Mouse (Mus musculus) heart, adult 2 months (tissue): Measurements from ENCODE around the gene Pcdh7. TPM values are rescaled to one million over a fixed set of nuclear protein-coding genes. Genes with fewer than 3 reads are reported as not detected.

Experiments used
- DNase-seq, 2 experiments: peaks; one replicate each; pipeline ENCODE4 v3.0.0; 2021
- H3K27ac ChIP-seq: fragments of 200-600 bp; 2 replicates; pipeline ENCODE4 v1.8.1; 2022
- H3K27me3 ChIP-seq: fragments of 200-500 bp; 2 replicates; pipeline ENCODE4 v1.6.1; 2012; ENCODE audit warnings: mild to moderate bottlenecking, low read length, inconsistent platforms, mixed read lengths; ENCODE audit not compliant: control insufficient read depth, insufficient read depth
- H3K36me3 ChIP-seq: fragments of 200-500 bp; 2 replicates; pipeline ENCODE4 v1.6.1; 2012; ENCODE audit warnings: low read length, inconsistent platforms; ENCODE audit not compliant: control insufficient read depth, insufficient read depth
- H3K4me1 ChIP-seq: fragments of 200-500 bp; 2 replicates; pipeline ENCODE4 v1.6.1; 2011; ENCODE audit warnings: low read length; ENCODE audit not compliant: control insufficient read depth, insufficient read depth
- H3K4me3 ChIP-seq: fragments of 200-600 bp; 2 replicates; pipeline ENCODE4 v1.8.1; 2022
- H3K79me2 ChIP-seq: fragments of 200-500 bp; replicated peaks from 2 replicates; pipeline ENCODE4 v1.6.1; 2012; ENCODE audit warnings: mild to moderate bottlenecking, inconsistent platforms, low read length, moderate library complexity, mixed read lengths; ENCODE audit not compliant: control insufficient read depth, insufficient read depth
- H3K9ac ChIP-seq: fragments of 200-500 bp; 2 replicates; pipeline ENCODE4 v1.6.1; 2012; ENCODE audit warnings: low read depth, mild to moderate bottlenecking, control low read depth, inconsistent platforms, low read length, mixed read lengths
- CTCF ChIP-seq: fragments of 200-600 bp; IDR thresholded peaks from 2 replicates; pipeline ENCODE4 v1.8.1; 2022; ENCODE audit warnings: antibody characterized with exemption, mild to moderate bottlenecking, moderate library complexity
- EP300 ChIP-seq: fragments of 200-500 bp; IDR thresholded peaks from 2 replicates; pipeline ENCODE4 v1.6.1; 2011; ENCODE audit warnings: low read depth, low read length, control low read depth; ENCODE audit not compliant: insufficient read depth
- POLR2A ChIP-seq: fragments of 200-500 bp; IDR thresholded peaks from 2 replicates; pipeline ENCODE4 v1.6.1; 2011; ENCODE audit warnings: mild to moderate bottlenecking, low read depth, low read length, control low read depth; ENCODE audit not compliant: insufficient read depth
- WGBS: fragments of 180-500 bp; shearing (Covaris S2); methylation state at CpG from one replicate; pipeline ENCODE4 v1.1.7; 2018; 5-methylcytosine and 5-hydroxymethylcytosine counted together
- intact Hi-C: fragments of 180-260 bp; cut with DNase I; formaldehyde crosslinking; loops from one replicate; pipeline ENCODE4 v1.15.1; 2025
- polyA plus RNA-seq: library from polyadenylated mRNA; depleted of rRNA; stranded (reverse); fragments of >200 nt; gene quantifications from 2 replicates; pipeline ENCODE4 v1.2.3, GENCODE M21; 2012
- total RNA-seq, 2 experiments: library from RNA; stranded (reverse); gene quantifications; 2 replicates each; pipeline ENCODE4 v1.2.3; 2021

Pcdh7 gene
- total and polyA plus RNA-seq, 3 experiments: 44.0 to 107 (median 82.7) TPM

DNA sequence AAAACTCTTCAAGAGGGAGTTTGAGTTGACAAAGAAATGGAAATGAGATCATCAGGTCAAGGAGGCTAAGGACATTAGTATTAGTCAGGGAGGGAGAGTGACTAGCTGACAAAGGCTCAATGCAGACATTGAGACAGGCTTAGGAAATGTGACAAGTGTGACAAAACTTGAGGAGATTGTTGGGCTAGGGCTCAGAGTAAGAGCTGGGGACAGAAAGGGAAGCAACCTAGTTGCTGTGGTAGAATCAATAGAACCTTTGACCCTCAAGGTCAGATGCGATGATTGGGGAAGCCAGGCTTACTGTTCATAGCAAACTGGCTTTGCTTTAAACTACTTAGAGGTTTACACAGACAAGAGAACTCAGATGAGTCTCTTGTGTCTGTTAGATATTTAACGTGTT lies 303.6 kb downstream of the Pcdh7 start:
- Histone ChIP-seq H3K27me3 (no peaks in the 10 kb centered on the region), H3K36me3 (no peaks in the 10 kb centered on the region), H3K27ac (no peak overlapping the region), H3K79me2 (no peaks in the 10 kb centered on the region), H3K4me1 (no peaks in the 10 kb centered on the region), H3K9ac (no peak overlapping the region), H3K4me3 (no peak overlapping the region)
- no peak for DNase-seq
- TF ChIP-seq CTCF: no peak
- no peak for TF ChIP-seq EP300
- no peak for TF ChIP-seq POLR2A
- WGBS: 77% methylated on average over 2 of the region's 2 CpGs
- intact Hi-C loops: no loop called here

DNA sequence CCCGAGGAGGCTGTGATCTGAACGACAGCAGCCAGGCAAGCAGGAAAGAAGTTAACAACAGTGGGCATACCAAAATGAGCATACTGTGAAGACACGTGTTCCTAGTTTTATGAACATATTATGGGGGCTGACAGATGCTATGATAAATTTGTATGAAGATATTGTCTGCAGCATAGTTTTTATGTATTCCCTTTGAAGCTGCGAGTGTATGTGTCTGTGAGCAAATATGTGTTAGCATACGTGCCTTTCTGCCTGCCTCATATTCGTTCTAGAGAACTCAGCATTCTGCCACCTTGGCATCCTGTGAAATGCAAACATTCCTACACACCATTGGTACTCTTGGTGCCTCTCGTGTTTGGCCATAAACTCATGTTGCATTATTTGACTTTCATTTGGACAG lies 307.4 kb downstream of the Pcdh7 start:
- no peak for DNase-seq
- H3K36me3 ChIP-seq: no peaks in the 10 kb centered on the region
- no peak overlapping the region for H3K9ac ChIP-seq
- H3K27me3 ChIP-seq: no peaks in the 10 kb centered on the region
- 79% methylated on average over 7 of the region's 7 CpGs for WGBS
- no peaks in the 10 kb centered on the region for H3K4me1 ChIP-seq
- H3K27ac ChIP-seq: no peak overlapping the region
- H3K4me3 ChIP-seq: no peak overlapping the region
- intact Hi-C loops: no loop called here
- H3K79me2 ChIP-seq: no peaks in the 10 kb centered on the region
- TF ChIP-seq CTCF: no peak
- no peak for TF ChIP-seq POLR2A

DNA sequence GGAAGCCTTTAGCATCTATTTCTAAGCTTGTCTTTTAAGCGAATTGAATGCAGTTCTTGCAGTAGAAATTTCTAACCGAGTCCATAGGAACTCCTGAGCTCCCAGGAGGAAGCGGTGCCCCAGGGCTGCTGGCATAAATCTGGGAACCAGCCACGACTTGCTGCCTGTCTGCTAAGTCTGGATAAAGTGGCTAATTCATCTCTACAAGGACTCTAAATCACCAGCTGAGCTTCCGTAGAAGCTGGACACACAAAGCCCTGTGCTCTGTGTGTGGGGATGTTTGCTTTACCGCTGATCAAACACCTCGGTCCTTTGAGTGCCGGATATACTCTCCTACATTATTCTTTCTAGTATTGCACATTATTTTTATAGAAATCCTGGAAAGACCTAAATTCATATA lies 308.0 kb downstream of the Pcdh7 start:
- DNase-seq: no peak
- Histone ChIP-seq H3K27me3 (no peaks in the 10 kb centered on the region), H3K27ac (no peak overlapping the region), H3K4me1 (no peaks in the 10 kb centered on the region), H3K9ac (no peak overlapping the region), H3K36me3 (no peaks in the 10 kb centered on the region), H3K79me2 (no peaks in the 10 kb centered on the region), H3K4me3 (no peak overlapping the region)
- WGBS: 62% methylated on average over 8 of the region's 8 CpGs
- intact Hi-C loops: no loop called here
- TF ChIP-seq EP300: no peak
- TF ChIP-seq CTCF: no peak
- TF ChIP-seq POLR2A: no peak

DNA sequence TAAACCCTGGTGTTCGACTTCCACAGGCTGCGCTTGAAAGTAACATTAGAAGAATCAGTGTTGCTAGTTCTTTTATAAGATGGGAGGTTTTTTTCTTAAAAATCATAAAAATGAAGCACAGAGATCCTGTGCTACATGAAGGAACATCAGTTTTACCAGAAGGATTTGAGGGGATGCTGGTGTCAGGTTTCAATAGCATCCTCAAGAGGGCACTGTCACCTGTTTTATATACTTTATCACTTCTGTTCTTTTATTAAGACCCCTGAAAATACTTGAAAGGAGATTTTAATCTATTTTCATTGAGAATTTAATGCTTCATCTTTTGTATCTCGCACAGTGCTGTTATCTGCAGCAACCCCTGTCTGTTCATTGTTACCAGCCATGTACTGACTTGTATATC lies 322.1 kb downstream of the Pcdh7 start:
- 67% methylated on average over 3 of the region's 3 CpGs for WGBS
- Histone ChIP-seq H3K27me3 (no peaks in the 10 kb centered on the region), H3K27ac (no peak overlapping the region), H3K4me1 (no peaks in the 10 kb centered on the region), H3K9ac (no peak overlapping the region), H3K36me3 (no peaks in the 10 kb centered on the region), H3K79me2 (no peaks in the 10 kb centered on the region), H3K4me3 (no peak overlapping the region)
- TF ChIP-seq CTCF: peak; percentile 43
- TF ChIP-seq POLR2A: no peak
- no peak for TF ChIP-seq EP300
- intact Hi-C loops: no loop called here
- DNase-seq: no peak

GRCm38 (mm10) chr5:58044216-58044615 lies 326.4 kb downstream of the Pcdh7 start:
- Histone ChIP-seq H3K9ac (no peak overlapping the region), H3K36me3 (no peaks in the 10 kb centered on the region), H3K4me1 (no peaks in the 10 kb centered on the region), H3K27ac (no peak overlapping the region), H3K4me3 (no peak overlapping the region), H3K27me3 (no peaks in the 10 kb centered on the region), H3K79me2 (no peaks in the 10 kb centered on the region; the same call in 1 of the 2 replicates)
- no peak for TF ChIP-seq POLR2A
- no peak for TF ChIP-seq CTCF
- TF ChIP-seq EP300: no peak
- 54% methylated on average over 4 of the region's 4 CpGs for WGBS
- intact Hi-C loops: no loop called here
- DNase-seq: no peak

DNA sequence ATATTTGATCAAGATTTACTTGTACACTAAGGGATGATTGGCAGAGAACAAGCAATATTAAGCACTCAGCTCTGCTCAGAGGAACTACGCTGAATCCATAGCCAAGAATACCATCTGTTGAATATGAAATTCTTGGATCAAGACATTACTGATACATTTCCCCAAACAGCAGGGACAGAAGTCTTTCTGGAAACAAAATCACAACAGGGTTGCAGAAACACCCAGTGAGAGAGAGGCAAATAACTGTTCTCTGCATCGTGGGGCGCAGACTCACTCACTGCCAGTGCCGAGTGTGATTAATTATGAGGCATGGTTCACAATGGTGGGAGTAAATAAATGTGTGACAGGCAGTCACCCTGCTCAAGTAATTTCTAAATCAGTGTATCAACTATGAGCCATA lies 363.3 kb downstream of the Pcdh7 start:
- no peak overlapping the region for H3K4me3 ChIP-seq
- H3K27ac ChIP-seq: peak overlapping the region; percentile 16; the same call in 1 of the 2 replicates
- 47% methylated on average over 4 of the region's 4 CpGs for WGBS
- DNase-seq: no peak
- intact Hi-C loops: no loop called here
- no peak overlapping the region for H3K9ac ChIP-seq
- H3K79me2 ChIP-seq: no peaks in the 10 kb centered on the region
- H3K4me1 ChIP-seq: peaks cover 2% of the 10 kb centered on the region
- H3K36me3 ChIP-seq: peaks cover 3% of the 10 kb centered on the region; the same call in 1 of the 2 replicates
- TF ChIP-seq POLR2A (no peak), CTCF (no peak)
- H3K27me3 ChIP-seq: no peaks in the 10 kb centered on the region
